Mouse (Mus musculus) ES-E14 (cell line): ENCODE data around the gene Spata13. TPM values are rescaled to one million over a fixed set of nuclear protein-coding genes. Genes with fewer than 3 reads are reported as not detected.

ENCODE experiments used
- DNase-seq: peaks from one replicate; pipeline ENCODE4 v3.0.0-alpha.2; 2013; ENCODE audit warnings: low read depth, low spot score
- H3K27ac ChIP-seq: 2 replicates; pipeline ENCODE4 v1.5.1; 2012; ENCODE audit warnings: low read depth, mild to moderate bottlenecking, low read length, moderate library complexity, mixed read lengths; ENCODE audit not compliant: poor library complexity, insufficient read depth, severe bottlenecking
- H3K36me3 ChIP-seq: 2 replicates; pipeline ENCODE4 v1.6.1; 2012; ENCODE audit warnings: mild to moderate bottlenecking, low read length, moderate library complexity, mixed read lengths; ENCODE audit not compliant: control insufficient read depth, poor library complexity, insufficient read depth, severe bottlenecking
- H3K4me1 ChIP-seq, 2 experiments: fragments of 150-350 bp in 1 of 2; sonication (generic) in 1 of 2; 2 replicates each; pipeline ENCODE4 v1.6.1; 2012; ENCODE audit warnings: low read length in 2 of 2, mild to moderate bottlenecking in 1 of 2, mixed read lengths in 1 of 2; ENCODE audit not compliant: control insufficient read depth in 2 of 2, insufficient read depth in 2 of 2, poor library complexity in 1 of 2
- H3K4me3 ChIP-seq, 2 experiments: fragments of 150-350 bp in 1 of 2; sonication (generic) in 1 of 2; 2 replicates each; pipeline ENCODE4 v1.5.1; 2012; ENCODE audit warnings: low read length in 2 of 2, low read depth in 1 of 2, mild to moderate bottlenecking in 1 of 2, mixed read lengths in 1 of 2; ENCODE audit not compliant: insufficient read depth in 1 of 2, poor library complexity in 1 of 2, severe bottlenecking in 1 of 2
- H3K9ac ChIP-seq: 2 replicates; pipeline ENCODE4 v1.6.1; 2012; ENCODE audit warnings: low read depth, mild to moderate bottlenecking, low read length, mixed read lengths; ENCODE audit not compliant: poor library complexity, insufficient read depth, severe bottlenecking
- H3K9me3 ChIP-seq: fragments of 150-350 bp; sonication (generic); 2 replicates; pipeline ENCODE4 v1.6.1; 2012; ENCODE audit warnings: low read depth, mild to moderate bottlenecking, low read length; ENCODE audit not compliant: control insufficient read depth, insufficient read depth
- CHD2 ChIP-seq: IDR thresholded peaks from 2 replicates; pipeline ENCODE4 v1.6.1; 2014; ENCODE audit warnings: mild to moderate bottlenecking, low read depth, low read length, inconsistent platforms
- HCFC1 ChIP-seq: IDR thresholded peaks from 2 replicates; pipeline ENCODE4 v1.6.1; 2012; ENCODE audit warnings: low read length, inconsistent platforms, borderline replicate concordance; ENCODE audit not compliant: insufficient read depth
- MAFK ChIP-seq: IDR thresholded peaks from 2 replicates; pipeline ENCODE4 v1.6.1; 2014; ENCODE audit warnings: mild to moderate bottlenecking, low read depth, low read length, inconsistent platforms; ENCODE audit not compliant: insufficient read depth
- ZC3H11A ChIP-seq: IDR thresholded peaks from 2 replicates; pipeline ENCODE4 v1.6.1; 2012; ENCODE audit warnings: low read depth, mild to moderate bottlenecking, inconsistent platforms, low read length, borderline replicate concordance
- ZNF384 ChIP-seq: IDR thresholded peaks from 2 replicates; pipeline ENCODE4 v1.6.1; 2012; ENCODE audit warnings: low read depth, low read length, inconsistent platforms
- in situ Hi-C, 2 experiments: fragments of 600-800 bp; cut with MboI; formaldehyde crosslinking; loops; one replicate each; pipeline ENCODE4 v1.15.1; 2025; ENCODE audit warnings: low sequenced_read_pairs in 2 of 2, inconsistent platforms in 1 of 2; ENCODE audit not compliant: unreplicated experiment in 2 of 2
- total RNA-seq: library from RNA; depleted of rRNA; stranded (reverse); fragments of 300-350 nt; gene quantifications from 2 replicates; pipeline ENCODE4 v1.2.3, GENCODE M21; 2012

The Spata13 gene
- total RNA-seq, 1 experiment, result 14.9 TPM

GRCm38 (mm10) chr14:60702377-60703140, 68.8 kb downstream of the Spata13 start:
- no peak for DNase-seq
- in situ Hi-C loops, result no loop called here
- TF ChIP-seq HCFC1, result no peak
- no peak for TF ChIP-seq MAFK

GRCm38 (mm10) chr14:60704510-60704909, 70.7 kb downstream of the Spata13 start:
- no peaks in the 10 kb centered on the region for H3K4me1 ChIP-seq
- TF ChIP-seq ZC3H11A, result no peak
- no peak for TF ChIP-seq CHD2
- no peak for TF ChIP-seq HCFC1
- TF ChIP-seq MAFK, result no peak
- TF ChIP-seq ZNF384, result no peak
- H3K4me3 ChIP-seq, result no peak overlapping the region
- no peak overlapping the region for H3K9ac ChIP-seq
- no peak overlapping the region for H3K27ac ChIP-seq
- in situ Hi-C loops, result no loop called here
- H3K36me3 ChIP-seq, result peaks cover 2% of the 10 kb centered on the region; the same call in 1 of the 2 replicates
- no peaks in the 10 kb centered on the region for H3K9me3 ChIP-seq
- no peak for DNase-seq

More at GRCm38 (mm10) chr14:60702377-60703140, 68.8 kb downstream of the Spata13 start:
- peaks cover 2% of the 10 kb centered on the region; the same call in 1 of the 2 replicates for H3K36me3 ChIP-seq
- H3K27ac ChIP-seq, result no peak overlapping the region
- H3K4me1 ChIP-seq, result no peaks in the 10 kb centered on the region
- H3K4me3 ChIP-seq, result no peak overlapping the region
- no peak overlapping the region for H3K9ac ChIP-seq
- no peaks in the 10 kb centered on the region for H3K9me3 ChIP-seq

GRCm38 (mm10) chr14:60704961-60705360, 71.2 kb downstream of the Spata13 start:
- Histone ChIP-seq H3K4me1 (no peaks in the 10 kb centered on the region), H3K27ac (no peak overlapping the region), H3K36me3 (0 out of 2 replicates have a peak, but pooled peaks cover 2% of the 10 kb centered on the region), H3K9ac (no peak overlapping the region), H3K9me3 (no peaks in the 10 kb centered on the region), H3K4me3 (no peak overlapping the region)
- no peak for TF ChIP-seq HCFC1
- TF ChIP-seq ZNF384, result no peak
- no peak for TF ChIP-seq ZC3H11A
- peak; percentile 59; the same call in 1 of the 2 replicates for TF ChIP-seq MAFK
- in situ Hi-C loops, result no loop called here
- no peak for DNase-seq

GRCm38 (mm10) chr14:60709192-60709591, 75.4 kb downstream of the Spata13 start:
- no peak for DNase-seq
- Histone ChIP-seq H3K4me1 (no peaks in the 10 kb centered on the region), H3K4me3 (no peak overlapping the region), H3K36me3 (no peaks in the 10 kb centered on the region; the same call in 1 of the 2 replicates), H3K9me3 (no peaks in the 10 kb centered on the region), H3K27ac (no peak overlapping the region), H3K9ac (no peak overlapping the region)
- in situ Hi-C loops, result no loop called here
- TF ChIP-seq MAFK, result no peak
- TF ChIP-seq HCFC1, result no peak
- no peak for TF ChIP-seq CHD2
- TF ChIP-seq ZC3H11A, result no peak
- TF ChIP-seq ZNF384, result no peak
